Mouse (Mus musculus) forebrain, embryonic 16.5 days (tissue): ENCODE data around the gene Tsr3. TPM values are rescaled to one million over a fixed set of nuclear protein-coding genes. Genes with fewer than 3 reads are reported as not detected.

ENCODE experiments used
- ATAC-seq: fragments of 200-750 bp; cut with Nextera tagmentation; 2 replicates; pipeline ENCODE4 v1.8.0; 2017; ENCODE audit warnings: mild to moderate bottlenecking, moderate library complexity
- H3K27ac ChIP-seq: fragments of 300-500 bp; sonication (generic); 2 replicates; pipeline ENCODE4 v1.5.1; 2014; ENCODE audit warnings: low read length, control low read depth
- H3K27me3 ChIP-seq: fragments of 300-500 bp; sonication (generic); replicated peaks from 2 replicates; pipeline ENCODE4 v1.6.1; 2014; ENCODE audit warnings: low read length; ENCODE audit not compliant: control insufficient read depth, insufficient read depth
- H3K36me3 ChIP-seq: fragments of 300-500 bp; sonication (generic); 2 replicates; pipeline ENCODE4 v1.6.1; 2014; ENCODE audit not compliant: control insufficient read depth, insufficient read depth
- H3K4me1 ChIP-seq: fragments of 300-500 bp; sonication (generic); replicated peaks from 2 replicates; pipeline ENCODE4 v1.6.1; 2014; ENCODE audit warnings: low read length; ENCODE audit not compliant: control insufficient read depth, insufficient read depth
- H3K4me2 ChIP-seq: fragments of 300-500 bp; sonication (generic); 2 replicates; pipeline ENCODE4 v1.6.1; 2014; ENCODE audit warnings: mild to moderate bottlenecking, low read length, control low read depth
- H3K4me3 ChIP-seq: fragments of 300-500 bp; sonication (generic); replicated peaks from 2 replicates; pipeline ENCODE4 v1.5.1; 2014; ENCODE audit warnings: mild to moderate bottlenecking, low read length, control low read depth
- H3K9ac ChIP-seq: fragments of 300-500 bp; sonication (generic); replicated peaks from 2 replicates; pipeline ENCODE4 v1.6.1; 2014; ENCODE audit warnings: low read depth, low read length, control low read depth
- H3K9me3 ChIP-seq: fragments of 300-500 bp; sonication (generic); 2 replicates; pipeline ENCODE4 v1.6.1; 2016; ENCODE audit warnings: low read length; ENCODE audit not compliant: control insufficient read depth
- WGBS: fragments of 180-500 bp; shearing (Covaris S2); extraction: QIAGEN DNeasy Blood & Tissue Kit; methylation state at CpG from one replicate; pipeline ENCODE4 v1.1.7; 2014; 5-methylcytosine and 5-hydroxymethylcytosine counted together
- polyA plus RNA-seq: library from polyadenylated mRNA; unstranded; fragments of >200 nt; fragmentation: Nextera tagmentation; extraction: Ambion mirVana; gene quantifications from 2 replicates; pipeline ENCODE4 v1.2.1, GENCODE M21; 2015

Tsr3 gene
- polyA plus RNA-seq, 1 experiment from 2014 or later: 62.2 TPM

- H3K4me1 ChIP-seq: peaks cover 29% of the 10 kb centered on the region
Observed at GRCm38 (mm10) chr17:25256140-25256754, 16.3 kb downstream of the Tsr3 start, which contains the start of gene Baiap3. Gene Baiap3 (minus strand): TSS chr17:25256364.

GRCm38 (mm10) chr17:25257804-25258261, 17.9 kb downstream of the Tsr3 start:
- no peaks in the 10 kb centered on the region for H3K9me3 ChIP-seq
- WGBS: 61% methylated on average over 6 of the region's 6 CpGs
- ATAC-seq: no peak
- peaks cover 21% of the 10 kb centered on the region for H3K4me1 ChIP-seq
- peaks cover 10% of the 10 kb centered on the region; the same call in 1 of the 2 replicates for H3K36me3 ChIP-seq
- no peak overlapping the region for H3K27ac ChIP-seq
- no peak overlapping the region for H3K4me3 ChIP-seq
- no peak overlapping the region for H3K9ac ChIP-seq
- H3K4me2 ChIP-seq: no peak overlapping the region
- peaks cover 14% of the 10 kb centered on the region for H3K27me3 ChIP-seq

More at GRCm38 (mm10) chr17:25256140-25256754, 16.3 kb downstream of the Tsr3 start, which contains the start of gene Baiap3:
- Histone ChIP-seq H3K4me3 (peak within 1 kb of the TSS; percentile 14), H3K9me3 (no peaks in the 10 kb centered on the region), H3K27ac (no peak within 1 kb of the TSS), H3K36me3 (peaks cover 6% of the 10 kb centered on the region; the same call in 1 of the 2 replicates), H3K4me2 (peak within 1 kb of the TSS; percentile 44), H3K9ac (peak within 1 kb of the TSS; percentile 41; the same call in 1 of the 2 replicates), H3K27me3 (peaks cover 14% of the 10 kb centered on the region)
- peak; percentile 37 for ATAC-seq
- 3% methylated on average over 35 of the region's 35 CpGs for WGBS

- Histone ChIP-seq H3K36me3 (peaks cover 54% of the 10 kb centered on the region), H3K4me1 (peaks cover under 1% of the 10 kb centered on the region), H3K27me3 (no peaks in the 10 kb centered on the region), H3K4me3 (no peak overlapping the region), H3K4me2 (no peak overlapping the region), H3K9ac (no peak overlapping the region), H3K9me3 (no peaks in the 10 kb centered on the region), H3K27ac (no peak overlapping the region)
- no peak for ATAC-seq
- 76% methylated on average over 3 of the region's 3 CpGs for WGBS
Observed at GRCm38 (mm10) chr17:25264453-25264852, 24.5 kb downstream of the Tsr3 start.

- ATAC-seq: no peak
- Histone ChIP-seq H3K9ac (no peak overlapping the region), H3K4me3 (peak overlapping the region; percentile 100; the same call in 1 of the 2 replicates)
Observed at GRCm38 (mm10) chr17:25270795-25271335, 30.9 kb downstream of the Tsr3 start.

GRCm38 (mm10) chr17:25272326-25272725, 32.4 kb downstream of the Tsr3 start:
- H3K4me3 ChIP-seq: peak overlapping the region; percentile 100
- no peaks in the 10 kb centered on the region for H3K27me3 ChIP-seq
- 0% methylated on average over 10 of the region's 10 CpGs for WGBS
- H3K9me3 ChIP-seq: no peaks in the 10 kb centered on the region
- peak overlapping the region; percentile 99; the same call in 1 of the 2 replicates for H3K27ac ChIP-seq
- peaks cover 13% of the 10 kb centered on the region for H3K36me3 ChIP-seq
- peaks cover 34% of the 10 kb centered on the region for H3K4me1 ChIP-seq
- H3K4me2 ChIP-seq: peak overlapping the region; percentile 99
- no peak for ATAC-seq
- peak overlapping the region; percentile 99 for H3K9ac ChIP-seq

More at GRCm38 (mm10) chr17:25270795-25271335, 30.9 kb downstream of the Tsr3 start:
- no peak overlapping the region for H3K27ac ChIP-seq
- no peaks in the 10 kb centered on the region for H3K9me3 ChIP-seq
- H3K4me1 ChIP-seq: peaks cover 34% of the 10 kb centered on the region
- H3K27me3 ChIP-seq: no peaks in the 10 kb centered on the region
- 86% methylated on average over 2 of the region's 2 CpGs for WGBS
- peaks cover 27% of the 10 kb centered on the region for H3K36me3 ChIP-seq
- peak overlapping the region; percentile 99 for H3K4me2 ChIP-seq

- peaks cover 34% of the 10 kb centered on the region for H3K4me1 ChIP-seq
- H3K4me3 ChIP-seq: peak overlapping the region; percentile 100
- peaks cover 5% of the 10 kb centered on the region; the same call in 1 of the 2 replicates for H3K36me3 ChIP-seq
- H3K4me2 ChIP-seq: peak overlapping the region; percentile 99
- no peaks in the 10 kb centered on the region for H3K27me3 ChIP-seq
- under 1% methylated on average over 83 of the region's 92 CpGs for WGBS
- H3K9me3 ChIP-seq: no peaks in the 10 kb centered on the region
- H3K27ac ChIP-seq: peak overlapping the region; percentile 99
- peak; percentile 92 for ATAC-seq
- peak overlapping the region; percentile 99 for H3K9ac ChIP-seq
Observed at GRCm38 (mm10) chr17:25272951-25273705, 33.2 kb downstream of the Tsr3 start.

GRCm38 (mm10) chr17:25273706-25274501, 33.9 kb downstream of the Tsr3 start:
- Histone ChIP-seq H3K4me3 (peak overlapping the region; percentile 100), H3K9me3 (no peaks in the 10 kb centered on the region), H3K4me2 (peak overlapping the region; percentile 49), H3K27me3 (no peaks in the 10 kb centered on the region), H3K9ac (peak overlapping the region; percentile 99), H3K4me1 (peaks cover 34% of the 10 kb centered on the region), H3K27ac (peak overlapping the region; percentile 99), H3K36me3 (no peaks in the 10 kb centered on the region)
- under 1% methylated on average over 40 of the region's 45 CpGs for WGBS
- ATAC-seq: peak; percentile 88

GRCm38 (mm10) chr17:25274571-25275346, 34.8 kb downstream of the Tsr3 start, which contains the start of gene Ube2i:
Gene Ube2i (minus strand): TSS chr17:25274622.
- ATAC-seq: no peak
- 84% methylated on average over 9 of the region's 9 CpGs for whole genome bisulfite sequencing
- peak within 1 kb of the TSS; percentile 99 for H3K9ac ChIP-seq

More at GRCm38 (mm10) chr17:25274571-25275346, 34.8 kb downstream of the Tsr3 start, which contains the start of gene Ube2i:
- Histone ChIP-seq H3K4me2 (peak within 1 kb of the TSS; percentile 49), H3K4me3 (peak within 1 kb of the TSS; percentile 100), H3K4me1 (peaks cover 30% of the 10 kb centered on the region), H3K27me3 (0 out of 2 replicates have a peak, but pooled peaks cover 4% of the 10 kb centered on the region), H3K27ac (peak within 1 kb of the TSS; percentile 99), H3K9me3 (no peaks in the 10 kb centered on the region), H3K36me3 (no peaks in the 10 kb centered on the region)
